Mouse (Mus musculus) stomach, postnatal 0 days (tissue): Measurements from ENCODE around the gene Gdf2.
A peak's percentile ranks its signal among the peaks of the same experiment; 100 is the strongest.

Source experiments
- CTCF ChIP-seq: IDR thresholded peaks from 2 replicates; pipeline ENCODE4 v1.5.1; 2016; ENCODE audit warnings: antibody characterized with exemption, low read depth, mild to moderate bottlenecking, moderate library complexity
- EP300 ChIP-seq: optimal IDR thresholded peaks from 2 replicates; pipeline ENCODE3; 2016; ENCODE audit warnings: antibody characterized with exemption

DNA sequence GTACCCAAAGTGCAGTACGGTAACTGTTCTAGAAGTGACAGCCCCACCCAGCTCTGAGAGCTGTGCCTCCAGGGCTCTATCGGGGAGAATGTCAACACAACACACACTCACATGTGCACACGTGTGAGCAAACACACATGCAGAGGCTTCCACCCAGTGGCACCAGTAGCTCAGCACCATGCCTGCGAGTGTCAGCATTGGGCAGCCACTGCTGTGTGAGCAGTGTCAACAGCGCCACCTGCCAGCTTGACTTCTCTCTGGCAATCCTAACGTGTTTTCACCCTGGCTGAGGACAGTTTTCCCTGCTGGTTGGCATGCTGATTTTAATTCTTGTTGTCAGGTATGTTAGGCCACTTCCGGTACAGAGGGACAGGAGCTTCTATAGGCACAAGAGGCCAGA lies 31.8 kb downstream of the Gdf2 start:
- TF ChIP-seq CTCF: peak; percentile 64
- TF ChIP-seq EP300: no peak
